Comparison of ENCODE assay signal across 28 mouse cellular contexts in the genomic region with DNA sequence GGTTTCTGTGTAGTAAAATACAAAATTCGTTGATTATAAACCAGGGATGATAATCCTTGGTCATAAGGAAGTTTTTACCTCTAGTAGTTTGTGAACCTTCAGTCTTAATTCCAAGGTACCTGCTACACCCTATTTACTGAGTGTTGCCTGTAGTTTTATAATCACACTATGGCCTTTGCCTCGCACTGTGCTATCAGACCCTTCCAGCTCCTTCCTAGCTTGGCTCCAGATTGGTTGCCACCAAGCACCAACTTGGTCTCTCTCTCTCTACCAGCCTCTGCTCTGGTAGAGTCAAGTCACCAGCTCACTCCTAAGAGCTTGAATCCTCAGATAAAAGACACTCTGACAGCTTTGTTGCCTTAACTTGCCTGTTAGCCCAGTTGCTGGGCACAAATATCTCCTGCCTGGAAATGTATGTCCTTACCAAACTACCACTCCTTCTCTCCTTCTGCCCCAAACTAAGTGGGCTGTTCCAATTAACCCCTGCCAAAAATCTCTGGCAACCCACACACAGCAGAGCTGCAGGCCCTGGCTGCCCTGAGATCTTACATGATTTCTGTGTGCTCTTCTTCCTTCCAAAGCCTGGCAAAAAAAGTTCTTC. TPM values are rescaled to one million over a fixed set of nuclear protein-coding genes. Genes with fewer than 3 reads are reported as not detected.
"Had no signal": no experiment of that assay in that cellular context is flagged by ENCODE, and none has a peak within 500 bp of the region (broad histone marks: within the 10 kb centered on the region; RNA-seq: fewer than 3 reads in every experiment).

No protein-coding gene starts in this region.

- H3K4me3 ChIP-seq: layer of hippocampus, adult 2 months; left cerebral cortex, adult 2 months; megakaryocyte, embryonic 14.5 days had no signal

- ATAC-seq: liver, postnatal 0 days; lung, postnatal 0 days had no signal

- H3K9ac ChIP-seq: liver, embryonic 14.5 days; liver, postnatal 0 days; lung, embryonic 14.5 days had no signal

- H3K27ac ChIP-seq: kidney, postnatal 0 days; layer of hippocampus, adult 2 months; left cerebral cortex, adult 2 months; liver, embryonic 14.5 days; macrophage had no signal

- H3K4me1 ChIP-seq: megakaryocyte, embryonic 14.5 days had no signal

- DNase-seq: kidney, adult 2 months; kidney, postnatal 25 days; layer of hippocampus, adult 9-11 months; layer of hippocampus, postnatal 36 days; liver, postnatal 0 days; lung, embryonic 14.5 days; midbrain, embryonic 14.5 days; spleen, adult 18-20 months; thymus, adult 18-20 months; thymus, postnatal 36 days had no signal

- H3K27me3 ChIP-seq: megakaryocyte, embryonic 14.5 days had no signal

- H3K4me2 ChIP-seq: liver, embryonic 11.5 days; lung, embryonic 14.5 days; midbrain, embryonic 11.5 days had no signal

RNA-seq across cellular contexts. Expression of a gene that starts 17.9 kb away (rescaled TPM):
- total RNA-seq: layer of hippocampus, adult 2 months; layer of hippocampus, postnatal 36 days; left cerebral cortex, adult 2 months; left cerebral cortex, postnatal 10 days; left cerebral cortex, postnatal 36 days; midbrain, postnatal 0 days had no signal
- polyA plus RNA-seq: kidney, embryonic 14.5 days; limb, embryonic 11.5 days; limb, embryonic 14.5 days; lung, embryonic 14.5 days; lung, postnatal 0 days; macrophage; midbrain, embryonic 11.5 days; midbrain, embryonic 14.5 days; midbrain, postnatal 0 days; neural tube, embryonic 11.5 days; neural tube, embryonic 14.5 days; stomach, embryonic 16.5 days had no signal

RNA-seq across cellular contexts. Expression of a gene that starts 21.0 kb away (rescaled TPM):
- total RNA-seq: layer of hippocampus, adult 2 months; layer of hippocampus, postnatal 36 days; left cerebral cortex, postnatal 36 days; midbrain, postnatal 0 days had no signal
- polyA plus RNA-seq: kidney, embryonic 14.5 days; limb, embryonic 11.5 days; limb, embryonic 14.5 days; liver, embryonic 11.5 days; lung, embryonic 14.5 days; lung, postnatal 0 days; macrophage; midbrain, embryonic 11.5 days; midbrain, embryonic 14.5 days; midbrain, postnatal 0 days; neural tube, embryonic 11.5 days; neural tube, embryonic 14.5 days had no signal

RNA-seq across cellular contexts. Expression of a gene that starts 59.8 kb away (rescaled TPM):
- polyA plus RNA-seq: kidney, adult 2 months; limb, embryonic 11.5 days; limb, embryonic 14.5 days; macrophage; midbrain, embryonic 11.5 days; neural tube, embryonic 11.5 days had no signal
